Mouse (Mus musculus) frontal cortex, postnatal 25 days (tissue): ENCODE data around the gene Zcchc14.

Experiments used
- DNase-seq, 2 experiments: peaks; one replicate each; pipeline ENCODE4 v3.0.0; 2022; ENCODE audit warnings: low spot score in 2 of 2

Zcchc14 gene

GRCm38 (mm10) chr8:121585159-121585825, 67.4 kb downstream of the Zcchc14 start:
- DNase-seq, result peak; percentile 99

DNA sequence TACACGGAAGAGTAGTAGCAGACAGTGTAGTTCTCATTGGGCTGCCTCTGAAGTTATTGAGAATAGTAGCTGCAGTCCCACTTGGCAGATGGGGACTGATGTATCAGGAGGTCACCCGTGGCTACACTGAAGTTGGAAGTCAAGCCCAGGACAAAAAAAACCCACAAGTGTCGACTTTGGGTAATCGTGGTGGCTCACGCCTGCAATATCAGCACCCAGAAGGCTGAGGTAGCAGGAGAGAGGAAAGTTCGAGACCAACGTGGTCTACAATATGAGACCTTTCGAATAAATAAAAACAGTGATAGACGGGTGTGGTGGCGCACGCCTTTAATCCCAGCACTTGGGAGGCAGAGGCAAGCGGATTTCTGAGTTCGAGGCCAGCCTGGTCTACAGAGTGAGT, 68.0 kb downstream of the Zcchc14 start:
- no peak for DNase-seq

- no peak for DNase-seq
Observed at GRCm38 (mm10) chr8:121583653-121584052, 69.0 kb downstream of the Zcchc14 start.

DNA sequence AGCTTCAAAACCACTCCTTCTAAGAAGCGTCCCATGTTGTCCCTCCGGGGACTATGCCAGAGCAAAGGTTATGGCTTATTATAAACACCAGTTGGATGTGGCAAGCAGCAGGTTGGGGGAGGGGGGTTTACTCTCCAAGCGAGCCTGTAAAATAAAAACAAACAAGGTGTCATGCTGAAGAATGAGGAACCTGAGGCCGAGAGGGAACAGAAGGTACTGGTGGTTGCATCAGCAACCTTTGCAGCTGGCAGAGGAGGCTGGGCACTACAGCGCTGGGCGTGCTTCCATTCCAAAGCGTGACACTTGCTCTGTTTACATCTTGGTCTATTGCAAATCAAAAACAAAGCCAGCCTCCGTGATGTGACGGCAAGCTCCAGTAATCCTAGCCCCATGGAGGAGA, 72.2 kb downstream of the Zcchc14 start:
- DNase-seq, result no peak

DNA sequence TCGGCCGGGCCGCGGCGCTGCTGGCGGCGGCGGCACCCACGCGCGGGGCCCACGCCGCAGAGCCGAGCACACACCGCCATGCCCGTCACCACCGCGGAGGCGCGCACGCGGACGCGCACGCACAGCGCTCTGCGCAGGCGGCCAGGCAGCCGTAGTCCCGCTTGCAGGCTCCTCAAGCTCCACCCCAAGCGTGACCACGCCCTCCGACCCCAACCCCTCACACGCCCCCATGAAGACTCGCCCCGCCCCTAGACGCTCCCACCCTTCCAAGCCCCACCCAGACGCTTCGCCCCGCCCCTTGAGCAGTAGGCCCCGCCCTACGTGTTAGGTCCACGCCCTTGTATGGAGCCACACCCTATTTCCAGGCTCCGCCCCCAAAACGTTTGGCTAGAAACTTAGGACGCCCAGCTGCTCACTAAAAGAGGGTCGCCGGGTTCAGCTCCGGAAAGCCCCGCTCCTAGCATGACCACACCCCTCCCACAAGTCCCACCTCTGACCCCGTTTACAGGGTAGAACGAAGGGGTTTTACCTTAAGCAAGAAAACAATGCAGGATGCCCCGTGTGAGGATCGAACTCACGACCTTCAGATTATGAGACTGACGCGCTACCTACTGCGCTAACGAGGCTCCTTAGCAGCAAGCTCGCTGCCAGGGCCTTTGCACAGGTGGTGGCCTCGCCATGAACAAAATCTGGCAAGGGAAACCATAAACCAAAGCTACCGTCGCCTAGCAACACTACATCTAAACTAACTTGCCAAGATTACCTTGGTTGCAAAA, 73.8 kb downstream of the Zcchc14 start, which contains the start of gene Fbxo31:
Gene Fbxo31, minus strand, starts transcription at position 131 of the 776 bp plus-strand sequence.
- DNase-seq, result peak; percentile 88 to 91

DNA sequence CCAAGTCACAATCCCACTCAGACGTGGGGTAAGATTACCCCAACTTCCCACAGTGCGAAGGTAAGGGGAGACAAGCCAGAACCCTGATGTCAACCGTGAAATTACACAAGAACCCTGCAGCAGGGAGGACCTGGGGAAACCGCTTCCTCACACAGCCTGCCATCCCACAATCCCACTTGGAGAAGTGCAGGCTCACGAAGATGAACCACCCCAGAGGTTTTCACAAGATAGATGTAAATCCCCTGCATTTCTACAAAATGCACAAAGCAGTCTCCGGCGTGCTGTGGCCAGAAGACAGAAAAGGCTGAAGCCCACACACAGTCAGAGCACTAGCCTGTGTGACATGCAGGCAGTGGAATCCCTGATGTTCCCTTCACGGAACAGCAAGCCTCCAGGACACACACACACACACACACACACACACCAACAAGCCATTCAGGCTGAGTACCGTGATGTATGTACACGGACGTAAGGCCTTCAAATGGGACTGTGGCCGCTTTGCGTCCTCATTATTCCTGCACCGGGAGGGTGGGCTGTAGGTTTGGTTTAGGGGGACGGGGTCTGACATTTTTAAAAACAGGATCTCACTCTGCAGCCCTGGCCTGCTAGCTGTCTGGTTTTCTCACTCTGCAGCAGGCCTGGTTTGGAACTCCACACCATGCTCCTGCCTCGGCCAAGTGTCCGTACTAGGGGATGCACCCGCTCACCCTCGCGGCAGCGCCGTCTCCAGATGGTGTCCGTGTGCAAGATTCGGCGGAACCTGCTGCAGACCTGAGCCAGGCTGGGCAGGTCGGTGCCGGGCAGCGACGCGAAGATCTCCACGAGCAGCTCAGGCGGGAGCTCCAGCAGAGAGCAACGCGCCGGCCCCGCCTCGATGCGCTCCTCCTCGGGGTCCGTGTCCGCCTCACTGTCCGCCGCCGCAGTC, 74.7 kb downstream of the Zcchc14 start:
- DNase-seq, result no peak

- no peak for DNase-seq
Observed at GRCm38 (mm10) chr8:121575661-121576060, 77.0 kb downstream of the Zcchc14 start.

DNA sequence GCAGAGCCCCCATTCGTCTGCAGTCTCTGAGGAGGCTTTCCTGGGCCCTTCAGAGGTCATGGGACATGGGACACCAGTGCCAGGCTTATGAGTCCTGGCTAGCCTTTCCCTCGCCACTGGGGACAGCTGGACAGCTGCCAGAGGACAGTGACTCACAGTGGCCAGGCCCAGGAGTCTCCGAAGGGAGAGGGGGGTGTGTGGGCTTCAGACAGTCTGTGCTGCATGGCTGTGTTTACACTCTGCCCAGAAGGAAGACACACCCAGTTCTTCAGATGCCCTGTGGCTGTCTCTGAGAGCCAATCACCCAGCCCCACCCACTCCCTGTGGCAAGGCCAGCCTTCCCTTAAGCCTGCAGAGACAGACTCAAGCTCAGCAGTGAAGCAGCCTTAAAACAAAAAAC, 79.4 kb downstream of the Zcchc14 start:
- no peak for DNase-seq

- no peak for DNase-seq
Observed at GRCm38 (mm10) chr8:121572121-121572520, 80.6 kb downstream of the Zcchc14 start.

GRCm38 (mm10) chr8:121570801-121571200, 81.9 kb downstream of the Zcchc14 start:
- DNase-seq, result no peak

DNA sequence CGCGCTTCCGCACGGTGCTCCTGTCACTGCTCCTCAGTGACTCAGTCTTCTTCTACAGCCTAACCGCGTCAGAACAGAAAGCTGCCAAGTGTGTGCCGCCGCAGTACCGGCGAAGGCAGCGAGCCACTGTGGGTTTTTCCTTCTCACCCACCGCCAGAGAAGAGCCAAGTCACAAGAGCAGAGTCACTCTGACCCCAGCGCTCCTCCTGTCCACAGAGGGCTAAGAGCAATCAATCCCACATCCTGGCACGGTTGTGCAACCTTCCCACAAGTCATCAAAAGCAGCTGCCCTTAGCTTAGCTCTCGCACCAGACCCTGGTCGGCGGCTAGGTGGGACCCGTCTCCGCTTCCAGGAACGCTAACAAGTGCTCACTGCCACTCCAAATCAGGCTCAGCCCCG, 82.4 kb downstream of the Zcchc14 start:
- no peak for DNase-seq

DNA sequence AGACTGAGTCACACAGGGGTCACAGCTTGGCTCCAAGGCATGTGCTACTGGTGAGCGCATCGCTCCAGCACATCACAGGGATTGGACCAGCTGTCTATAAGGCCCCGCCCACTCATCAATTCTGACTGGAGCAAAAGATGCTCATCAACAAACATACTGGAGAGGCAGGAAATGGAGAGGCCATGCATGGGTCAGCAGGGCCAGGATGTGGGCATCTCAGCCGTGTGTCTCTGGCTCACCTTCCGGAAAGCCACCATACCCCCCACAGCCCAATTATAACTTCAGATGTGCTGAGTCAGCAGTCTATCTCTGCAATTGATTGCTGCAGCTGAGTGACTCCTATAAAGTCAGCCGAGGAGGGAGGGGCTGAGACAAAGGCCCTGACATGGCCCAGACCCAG, 84.4 kb downstream of the Zcchc14 start:
- no peak for DNase-seq

DNA sequence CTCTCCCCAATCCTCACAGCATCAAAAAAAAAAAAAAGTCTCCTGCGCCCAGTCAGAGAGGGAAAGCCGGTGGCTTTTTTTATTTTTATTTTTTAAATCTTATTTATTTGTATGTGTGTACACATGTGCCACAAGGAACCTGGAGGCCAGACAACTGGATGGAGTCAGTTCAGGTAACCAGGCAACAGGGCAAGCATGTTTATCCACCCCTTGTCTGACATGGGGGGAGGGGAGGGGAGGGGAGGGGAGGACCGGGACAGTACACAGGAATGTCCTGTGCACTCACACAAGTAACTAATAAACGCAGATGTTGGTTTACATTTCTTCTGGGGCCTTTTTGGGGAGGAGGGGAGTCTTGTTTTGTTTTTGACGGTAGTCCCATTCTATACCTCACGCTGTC, 89.0 kb downstream of the Zcchc14 start:
- DNase-seq, result no peak

DNA sequence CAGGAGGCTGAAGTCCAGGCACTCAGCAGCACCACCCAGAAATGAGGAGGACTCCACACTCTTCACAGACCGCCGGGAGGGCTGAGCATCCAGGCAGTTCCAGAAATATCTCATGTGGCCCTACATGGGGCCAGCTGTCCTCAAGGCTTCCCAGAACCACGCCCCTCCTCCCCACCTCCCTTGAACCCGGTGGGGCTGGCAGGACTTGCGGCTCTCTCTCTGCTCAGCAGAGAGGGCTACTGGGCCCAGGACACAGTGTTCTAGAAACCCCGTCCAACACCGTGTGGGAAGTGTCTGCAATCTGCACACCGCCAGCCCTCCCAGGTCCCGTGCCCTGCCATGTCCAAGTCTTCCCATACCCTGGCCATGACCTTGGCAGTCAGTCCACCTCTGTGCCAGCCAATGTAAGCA, 89.8 kb downstream of the Zcchc14 start:
- no peak for DNase-seq

DNA sequence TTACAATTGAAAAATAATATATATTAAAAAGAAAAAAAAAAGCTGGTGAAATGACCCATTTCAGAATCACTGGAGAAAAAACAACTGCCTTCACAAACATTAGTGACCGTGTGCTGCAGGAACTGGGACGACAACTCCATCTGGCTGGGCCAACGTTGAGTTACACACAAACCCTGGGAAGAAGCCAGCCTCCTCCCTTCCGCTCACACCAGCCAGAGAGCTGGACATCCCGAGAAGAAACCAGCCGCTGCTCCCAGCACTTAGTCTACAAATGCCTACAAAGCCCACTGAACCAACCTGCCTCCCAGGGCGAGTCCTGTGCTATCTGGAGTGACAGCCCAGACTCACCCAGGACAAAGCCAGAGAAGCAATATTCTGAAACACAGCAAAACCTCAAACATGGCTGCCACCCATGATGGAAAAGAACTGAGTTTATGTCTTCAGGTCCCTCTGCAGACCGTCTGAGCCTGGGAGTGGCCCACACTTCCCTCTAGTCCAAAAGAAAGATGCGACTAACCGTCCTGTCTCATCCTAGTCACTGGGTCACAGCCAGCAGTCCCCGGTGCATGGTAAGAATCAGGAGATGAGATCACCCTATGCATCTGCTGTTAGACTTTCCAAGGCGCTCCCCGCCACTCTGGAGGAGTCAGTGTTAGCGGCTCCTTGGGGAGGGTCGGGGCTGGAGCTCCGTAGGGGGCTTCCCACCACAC, 90.9 kb downstream of the Zcchc14 start:
- no peak for DNase-seq

- DNase-seq, result no peak
Observed at GRCm38 (mm10) chr8:121560432-121561100, 92.1 kb downstream of the Zcchc14 start.

- DNase-seq, result no peak
Observed at GRCm38 (mm10) chr8:121559801-121560200, 92.9 kb downstream of the Zcchc14 start.

GRCm38 (mm10) chr8:121558538-121558937, 94.2 kb downstream of the Zcchc14 start:
- no peak for DNase-seq

GRCm38 (mm10) chr8:121557746-121558145, 95.0 kb downstream of the Zcchc14 start:
- DNase-seq, result no peak

DNA sequence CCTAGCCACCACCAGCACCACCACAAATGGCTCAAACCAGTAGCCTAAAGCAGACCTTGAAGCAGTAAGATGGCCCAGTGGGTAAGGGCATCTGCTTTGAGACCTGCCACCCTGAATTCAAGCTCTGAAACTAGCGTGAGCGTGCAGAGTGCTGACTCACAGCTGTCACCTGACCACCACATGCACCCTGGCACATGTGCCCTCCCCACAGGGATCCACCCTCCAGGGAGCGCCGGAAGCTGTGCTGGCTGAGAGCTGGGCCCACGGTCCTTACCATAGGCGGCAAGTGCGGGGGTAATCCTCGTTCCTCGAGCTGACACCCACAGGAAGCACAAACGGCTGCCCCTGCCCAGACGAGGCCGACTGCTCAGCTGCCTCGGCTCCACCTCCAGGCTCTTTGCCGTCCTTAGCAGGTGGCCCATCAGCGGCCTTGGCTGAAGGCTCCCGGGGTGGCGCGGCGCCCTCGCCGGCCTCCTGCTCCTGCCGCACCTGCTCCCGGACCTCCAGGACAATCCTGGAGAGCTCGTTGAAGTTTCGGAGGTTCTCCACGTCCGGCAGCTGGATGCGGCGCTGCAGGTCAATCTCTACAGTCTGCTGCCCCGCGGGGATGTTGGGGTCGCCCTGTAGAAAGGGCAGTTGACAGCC, 98.7 kb downstream of the Zcchc14 start:
- no peak for DNase-seq
